In the genomic region with DNA sequence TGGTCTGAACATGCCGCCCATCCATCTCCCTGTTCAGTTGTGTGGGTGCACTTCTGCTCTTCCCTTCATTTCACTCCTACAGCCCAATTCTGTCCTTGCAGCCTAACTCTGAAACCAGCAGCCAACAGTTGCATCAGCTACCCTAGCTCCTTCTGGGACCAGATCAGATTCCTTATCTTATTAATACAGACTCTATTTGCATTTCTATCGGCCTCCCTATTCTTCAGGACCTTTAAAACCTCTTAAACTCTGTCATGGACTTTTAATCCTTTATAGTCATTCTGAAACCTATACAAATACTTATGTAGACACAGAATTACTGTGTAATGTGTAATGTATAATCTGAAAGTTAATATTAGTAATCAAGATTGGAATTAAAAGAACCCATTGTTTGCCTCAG, we compare ENCODE assay signal across 24 mouse cellular contexts.
"Had no signal": no experiment of that assay in that cellular context is flagged by ENCODE, and none has a peak within 500 bp of the region (broad histone marks: within the 10 kb centered on the region; RNA-seq: fewer than 3 reads in every experiment).

No protein-coding gene starts in this region.

- H3K36me3 ChIP-seq: liver, embryonic 13.5 days; liver, embryonic 15.5 days; midbrain, embryonic 10.5 days; midbrain, embryonic 12.5 days; neural tube, embryonic 13.5 days; neural tube, embryonic 15.5 days had no signal

- ATAC-seq: liver, postnatal 0 days; lung, postnatal 0 days; midbrain, embryonic 16.5 days had no signal

- H3K27me3 ChIP-seq: liver, embryonic 13.5 days; liver, embryonic 15.5 days; megakaryocyte, embryonic 14.5 days; midbrain, embryonic 12.5 days; neural tube, embryonic 13.5 days; neural tube, embryonic 15.5 days had no signal

- H3K27ac ChIP-seq: liver, embryonic 13.5 days; liver, embryonic 15.5 days; macrophage; midbrain, embryonic 10.5 days; midbrain, embryonic 12.5 days; neural tube, embryonic 13.5 days; neural tube, embryonic 15.5 days had no signal

- H3K9me3 ChIP-seq: liver, embryonic 13.5 days; liver, embryonic 15.5 days; megakaryocyte, embryonic 14.5 days; midbrain, embryonic 10.5 days; midbrain, embryonic 12.5 days; neural tube, embryonic 13.5 days; neural tube, embryonic 15.5 days had no signal

- DNase-seq: liver, embryonic 13.5 days; liver, postnatal 0 days; lung, adult 2 months; lung, postnatal 36 days; midbrain, embryonic 14.5 days; retina, postnatal 1 day; right cerebral cortex, adult 18-20 months; right cerebral cortex, postnatal 25 days; right cerebral cortex, postnatal 4 days; spleen, adult 18-20 months; thymus, adult 18-20 months; thymus, postnatal 14 days; thymus, postnatal 36 days had no signal

- H3K4me3 ChIP-seq: liver, embryonic 13.5 days; liver, embryonic 15.5 days; megakaryocyte, embryonic 14.5 days; midbrain, embryonic 10.5 days; midbrain, embryonic 12.5 days; myocyte; neural tube, embryonic 13.5 days; neural tube, embryonic 15.5 days had no signal

- H3K4me2 ChIP-seq: liver, embryonic 11.5 days; liver, embryonic 13.5 days; liver, embryonic 15.5 days; midbrain, embryonic 12.5 days; neural tube, embryonic 13.5 days; neural tube, embryonic 15.5 days had no signal

- H3K9ac ChIP-seq: liver, embryonic 13.5 days; liver, embryonic 15.5 days; liver, postnatal 0 days; midbrain, embryonic 12.5 days; neural tube, embryonic 13.5 days; neural tube, embryonic 15.5 days had no signal

- H3K4me1 ChIP-seq: liver, embryonic 13.5 days; liver, embryonic 15.5 days; midbrain, embryonic 10.5 days; midbrain, embryonic 12.5 days; neural tube, embryonic 13.5 days; neural tube, embryonic 15.5 days had no signal
